Mouse (Mus musculus): ENCODE results near the gene Psmd2.

The Psmd2 gene

GRCm38 (mm10) chr16:20701729-20702521 is 50.5 kb downstream of the Psmd2 start:
- DNase-seq (ENCODE audit: low spot score in 2 of 2) = no peak

- no peak for DNase-seq (ENCODE audit: low spot score in 2 of 2)
Observed at GRCm38 (mm10) chr16:20702522-20702893, 51.1 kb downstream of the Psmd2 start.

GRCm38 (mm10) chr16:20703071-20703470 is 51.6 kb downstream of the Psmd2 start:
- no peak for DNase-seq (ENCODE audit: low spot score in 2 of 2)

GRCm38 (mm10) chr16:20703699-20704400 is 52.4 kb downstream of the Psmd2 start:
- no peak for DNase-seq (ENCODE audit: low spot score in 2 of 2)

GRCm38 (mm10) chr16:20705786-20706185 is 54.3 kb downstream of the Psmd2 start:
- no peak for DNase-seq (ENCODE audit: low spot score in 2 of 2)

GRCm38 (mm10) chr16:20706407-20707055 is 55.1 kb downstream of the Psmd2 start:
- DNase-seq (ENCODE audit: low spot score in 2 of 2) = no peak

- no peak for DNase-seq (ENCODE audit: low spot score in 2 of 2)
Observed at GRCm38 (mm10) chr16:20708220-20708938, 56.9 kb downstream of the Psmd2 start.

DNA sequence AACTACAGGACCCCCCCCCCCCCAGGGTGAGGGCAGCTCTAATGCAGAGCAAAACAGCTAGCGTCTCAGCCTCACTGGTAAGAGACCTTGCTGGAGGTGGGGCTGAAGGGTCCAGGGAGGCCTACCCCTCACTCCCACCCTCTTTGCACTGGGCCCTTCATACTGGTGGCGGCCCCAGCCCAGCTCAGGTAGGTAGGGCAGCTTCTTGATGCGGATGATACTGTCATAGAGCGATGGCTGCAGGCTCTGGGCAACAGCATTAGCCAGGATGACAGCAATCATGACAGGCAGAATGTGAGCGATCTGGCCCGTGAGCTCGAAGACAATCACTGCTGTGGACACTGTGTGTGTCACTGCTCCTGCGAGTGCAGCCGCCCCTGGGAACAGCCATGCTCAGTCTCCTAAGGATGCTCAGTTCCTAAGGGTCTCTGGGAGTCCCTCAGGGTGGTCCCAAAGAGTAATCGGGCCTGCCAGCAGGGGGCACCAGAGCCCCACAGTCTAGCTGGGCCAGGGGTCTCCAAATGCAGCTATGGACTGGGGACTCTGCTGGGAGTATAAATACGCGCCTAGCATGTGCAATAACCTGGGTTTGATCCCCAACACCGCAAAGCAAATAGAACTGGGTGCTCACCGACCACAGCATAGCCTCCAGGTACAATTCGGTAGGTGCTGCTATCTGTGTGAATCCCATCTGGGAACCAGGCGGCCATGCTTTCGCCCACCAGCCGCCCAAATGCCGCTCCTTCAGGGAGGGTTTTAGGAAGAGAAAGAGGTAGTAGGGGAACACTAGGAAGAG is 57.7 kb downstream of the Psmd2 start:
- DNase-seq (ENCODE audit: low spot score in 2 of 2) = no peak

GRCm38 (mm10) chr16:20710370-20710769 is 58.9 kb downstream of the Psmd2 start:
- no peak for DNase-seq (ENCODE audit: low spot score in 2 of 2)

- DNase-seq (ENCODE audit: low spot score in 2 of 2) = no peak
Observed at GRCm38 (mm10) chr16:20710810-20711209, 59.4 kb downstream of the Psmd2 start.

DNA sequence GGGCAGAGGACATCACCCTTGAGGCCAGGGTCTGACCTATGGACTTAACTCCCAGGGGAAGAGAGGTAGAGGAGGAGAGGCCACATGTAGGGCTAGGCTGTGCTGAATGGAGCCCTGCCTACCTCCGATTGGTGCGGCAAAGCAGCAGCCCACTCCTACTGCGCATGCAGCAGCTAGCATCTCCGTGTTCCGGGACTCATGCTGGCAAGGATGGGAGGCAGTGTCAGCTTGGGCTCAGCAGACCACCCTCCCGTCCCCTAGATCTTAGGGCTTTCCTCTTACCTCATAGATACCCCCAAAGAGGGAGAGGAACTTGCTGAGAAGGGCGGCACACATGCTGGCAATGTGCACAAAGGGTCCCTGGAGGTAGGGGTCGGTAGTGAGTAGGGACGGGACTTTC is 60.7 kb downstream of the Psmd2 start:
- no peak for DNase-seq (ENCODE audit: low spot score in 2 of 2)

- DNase-seq (ENCODE audit: low spot score in 2 of 2) = no peak
Observed at GRCm38 (mm10) chr16:20712889-20713288, 61.4 kb downstream of the Psmd2 start.
